Mouse (Mus musculus): ENCODE results near the gene St6galnac4.

St6galnac4 gene

GRCm38 (mm10) chr2:32586871-32587351 lies at the start of gene St6galnac4:
TSS of gene St6galnac4 (plus strand) at chr2:32587095.
- DNase-seq (ENCODE audit: low spot score in 2 of 2): peak; percentile 74 to 90

- no peak for DNase-seq (ENCODE audit: low spot score in 2 of 2)
These were observed 49.5 kb upstream of the St6galnac4 start for GRCm38 (mm10) chr2:32537360-32537905.

- no peak for DNase-seq (ENCODE audit: low spot score in 2 of 2)
These were observed 49.0 kb upstream of the St6galnac4 start for GRCm38 (mm10) chr2:32537941-32538340.

GRCm38 (mm10) chr2:32538461-32538860 lies 48.4 kb upstream of the St6galnac4 start:
- no peak for DNase-seq (ENCODE audit: low spot score in 2 of 2)

- DNase-seq (ENCODE audit: low spot score in 2 of 2): no peak
These were observed 47.4 kb upstream of the St6galnac4 start for GRCm38 (mm10) chr2:32539452-32539981.

GRCm38 (mm10) chr2:32541333-32541908 lies 45.5 kb upstream of the St6galnac4 start:
- no peak for DNase-seq (ENCODE audit: low spot score in 2 of 2)

GRCm38 (mm10) chr2:32541986-32542573 lies 44.8 kb upstream of the St6galnac4 start:
- DNase-seq (ENCODE audit: low spot score in 2 of 2): no peak

- peak in 1 of 2 experiments; percentile 60 for DNase-seq (ENCODE audit: low spot score in 2 of 2)
These were observed 43.9 kb upstream of the St6galnac4 start for GRCm38 (mm10) chr2:32543031-32543449.

GRCm38 (mm10) chr2:32546951-32547350 lies 39.9 kb upstream of the St6galnac4 start:
- DNase-seq (ENCODE audit: low spot score in 2 of 2): no peak

- DNase-seq (ENCODE audit: low spot score in 2 of 2): no peak
These were observed 39.5 kb upstream of the St6galnac4 start for GRCm38 (mm10) chr2:32547380-32547779.

- no peak for DNase-seq (ENCODE audit: low spot score in 2 of 2)
These were observed 38.7 kb upstream of the St6galnac4 start for GRCm38 (mm10) chr2:32547964-32548739.

- DNase-seq (ENCODE audit: low spot score in 2 of 2): no peak
These were observed 37.7 kb upstream of the St6galnac4 start for GRCm38 (mm10) chr2:32549171-32549570.

- DNase-seq (ENCODE audit: low spot score in 2 of 2): no peak
These were observed 37.1 kb upstream of the St6galnac4 start for GRCm38 (mm10) chr2:32549764-32550163.

- no peak for DNase-seq (ENCODE audit: low spot score in 2 of 2)
These were observed 35.7 kb upstream of the St6galnac4 start for GRCm38 (mm10) chr2:32551236-32551635.

GRCm38 (mm10) chr2:32553592-32554148 lies 33.2 kb upstream of the St6galnac4 start:
- no peak for DNase-seq (ENCODE audit: low spot score in 2 of 2)

GRCm38 (mm10) chr2:32555484-32555883 lies 31.4 kb upstream of the St6galnac4 start:
- DNase-seq (ENCODE audit: low spot score in 2 of 2): no peak

- DNase-seq (ENCODE audit: low spot score in 2 of 2): no peak
These were observed 30.9 kb upstream of the St6galnac4 start for GRCm38 (mm10) chr2:32556019-32556418.

- DNase-seq (ENCODE audit: low spot score in 2 of 2): no peak
These were observed 27.3 kb upstream of the St6galnac4 start for GRCm38 (mm10) chr2:32559570-32559969.

GRCm38 (mm10) chr2:32566536-32567063 lies 20.3 kb upstream of the St6galnac4 start:
- DNase-seq (ENCODE audit: low spot score in 2 of 2): peak; percentile 47 to 66

GRCm38 (mm10) chr2:32568149-32568548 lies 18.7 kb upstream of the St6galnac4 start:
- DNase-seq (ENCODE audit: low spot score in 2 of 2): no peak

GRCm38 (mm10) chr2:32568941-32569340 lies 18.0 kb upstream of the St6galnac4 start:
- no peak for DNase-seq (ENCODE audit: low spot score in 2 of 2)

Measured in cerebellum, postnatal 4 days (tissue).